Mouse (Mus musculus) embryonic fibroblast, embryonic 13.5 days (primary cell): ENCODE data around the gene Slc35g2. TPM values are rescaled to one million over a fixed set of nuclear protein-coding genes. Genes with fewer than 3 reads are reported as not detected.

Experiments used
- H3K27ac ChIP-seq: 2 replicates; pipeline ENCODE4 v1.5.1; 2012; ENCODE audit warnings: low read length, control low read depth, inconsistent platforms; ENCODE audit not compliant: insufficient read depth
- H3K4me1 ChIP-seq: 2 replicates; pipeline ENCODE4 v1.6.1; 2011; ENCODE audit warnings: low read length; ENCODE audit not compliant: control insufficient read depth, insufficient read depth
- H3K4me3 ChIP-seq: 2 replicates; pipeline ENCODE4 v1.5.1; 2011; ENCODE audit warnings: mild to moderate bottlenecking, control low read depth, low read length; ENCODE audit not compliant: insufficient read depth
- CTCF ChIP-seq: IDR thresholded peaks from 2 replicates; pipeline ENCODE4 v1.5.1; 2011; ENCODE audit warnings: mild to moderate bottlenecking, control low read depth, low read length, moderate library complexity, borderline replicate concordance; ENCODE audit not compliant: insufficient read depth
- POLR2A ChIP-seq: IDR thresholded peaks from 2 replicates; pipeline ENCODE4 v1.6.1; 2011; ENCODE audit warnings: low read depth, mild to moderate bottlenecking, control low read depth, low read length, moderate library complexity
- polyA plus RNA-seq: library from polyadenylated mRNA; stranded (reverse); fragments of >200 nt; gene quantifications from 2 replicates; pipeline ENCODE4 v1.2.4, GENCODE M21; 2011; ENCODE audit warnings: low read depth; ENCODE audit not compliant: missing spikeins, insufficient read length

Slc35g2 gene
- polyA plus RNA-seq, 1 experiment = 2.8 TPM

GRCm38 (mm10) chr9:100590462-100590861 lies 19.6 kb upstream of the Slc35g2 start:
- Histone ChIP-seq H3K4me3 (no peak overlapping the region), H3K27ac (no peak overlapping the region), H3K4me1 (peaks cover 7% of the 10 kb centered on the region; the same call in 1 of the 2 replicates)
- no peak for TF ChIP-seq CTCF
- TF ChIP-seq POLR2A = no peak

DNA sequence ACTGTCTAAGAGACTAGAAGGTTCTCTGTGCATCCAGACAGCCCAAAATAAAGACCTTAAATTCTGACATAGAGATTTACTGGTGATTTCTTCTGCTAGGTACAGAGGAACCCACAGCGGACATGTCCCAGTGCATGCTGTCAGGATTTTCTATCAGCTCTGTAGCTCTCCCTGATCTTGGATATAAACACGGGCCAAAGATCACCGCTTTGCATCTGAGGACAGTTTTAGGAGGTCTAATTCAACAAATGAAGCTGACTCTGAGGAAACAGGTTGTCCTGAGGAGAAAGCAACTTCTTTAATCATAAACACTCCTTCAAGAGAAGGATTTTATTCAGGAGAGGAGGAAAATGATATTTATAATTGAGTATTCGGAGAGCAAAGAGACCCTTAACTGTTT lies 13.1 kb upstream of the Slc35g2 start:
- no peak overlapping the region for H3K4me3 ChIP-seq
- H3K27ac ChIP-seq = no peak overlapping the region
- no peaks in the 10 kb centered on the region for H3K4me1 ChIP-seq
- TF ChIP-seq CTCF (no peak), POLR2A (no peak)

DNA sequence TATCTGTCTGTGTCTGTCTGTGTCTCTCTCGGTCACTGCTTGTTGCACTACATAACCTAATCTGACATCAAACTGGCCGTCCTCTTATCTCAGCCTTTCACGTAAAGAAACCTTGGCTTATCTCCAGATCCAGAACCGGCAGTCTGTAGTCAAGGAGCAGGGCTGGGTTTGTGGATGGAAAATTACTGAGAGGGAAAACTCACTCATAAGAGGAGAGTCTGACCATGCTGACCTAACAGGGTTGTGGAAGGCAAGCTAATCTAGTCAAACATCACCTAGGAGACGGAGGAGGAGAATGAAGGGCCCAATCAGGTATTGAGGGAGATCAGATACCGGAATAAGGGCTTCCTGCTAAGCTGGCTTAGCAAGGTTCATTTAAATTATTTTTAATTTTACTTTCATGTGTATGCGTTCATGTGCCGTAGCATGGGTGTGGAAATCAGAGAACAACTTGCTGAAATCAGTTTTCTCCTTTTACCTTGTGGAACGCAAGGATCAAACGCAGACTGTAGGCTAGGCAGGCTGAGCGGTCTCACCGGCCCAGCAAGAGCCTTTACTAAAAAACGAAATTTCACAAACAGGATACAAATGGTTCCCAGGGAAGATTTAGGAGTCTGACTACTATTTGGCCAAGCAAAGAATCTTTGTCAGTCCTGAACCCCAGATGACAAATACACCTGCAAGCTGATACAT lies 12.1 kb upstream of the Slc35g2 start:
- Histone ChIP-seq H3K27ac (no peak overlapping the region), H3K4me3 (no peak overlapping the region), H3K4me1 (no peaks in the 10 kb centered on the region)
- TF ChIP-seq CTCF = no peak
- TF ChIP-seq POLR2A = no peak

GRCm38 (mm10) chr9:100581543-100582492 lies 10.9 kb upstream of the Slc35g2 start:
- H3K4me1 ChIP-seq = no peaks in the 10 kb centered on the region
- TF ChIP-seq CTCF = no peak
- no peak for TF ChIP-seq POLR2A
- H3K27ac ChIP-seq = no peak overlapping the region
- no peak overlapping the region for H3K4me3 ChIP-seq

GRCm38 (mm10) chr9:100580196-100580740 lies 9.4 kb upstream of the Slc35g2 start:
- Histone ChIP-seq H3K4me1 (no peaks in the 10 kb centered on the region), H3K27ac (no peak overlapping the region), H3K4me3 (no peak overlapping the region)
- TF ChIP-seq POLR2A = no peak
- no peak for TF ChIP-seq CTCF

- no peak overlapping the region for H3K27ac ChIP-seq
- TF ChIP-seq POLR2A = no peak
- TF ChIP-seq CTCF = no peak
- no peaks in the 10 kb centered on the region for H3K4me1 ChIP-seq
- H3K4me3 ChIP-seq = no peak overlapping the region
Observed at GRCm38 (mm10) chr9:100573942-100574341, 3.1 kb upstream of the Slc35g2 start.

- Histone ChIP-seq H3K4me1 (no peaks in the 10 kb centered on the region), H3K4me3 (no peak overlapping the region), H3K27ac (no peak overlapping the region)
- TF ChIP-seq POLR2A (no peak), CTCF (no peak)
Observed at GRCm38 (mm10) chr9:100573300-100573699, 2.4 kb upstream of the Slc35g2 start.

GRCm38 (mm10) chr9:100571511-100571910 lies 621 bp upstream of the Slc35g2 start:
- TF ChIP-seq POLR2A = no peak
- no peak for TF ChIP-seq CTCF
- Histone ChIP-seq H3K27ac (no peak overlapping the region), H3K4me3 (no peak overlapping the region), H3K4me1 (no peaks in the 10 kb centered on the region)

DNA sequence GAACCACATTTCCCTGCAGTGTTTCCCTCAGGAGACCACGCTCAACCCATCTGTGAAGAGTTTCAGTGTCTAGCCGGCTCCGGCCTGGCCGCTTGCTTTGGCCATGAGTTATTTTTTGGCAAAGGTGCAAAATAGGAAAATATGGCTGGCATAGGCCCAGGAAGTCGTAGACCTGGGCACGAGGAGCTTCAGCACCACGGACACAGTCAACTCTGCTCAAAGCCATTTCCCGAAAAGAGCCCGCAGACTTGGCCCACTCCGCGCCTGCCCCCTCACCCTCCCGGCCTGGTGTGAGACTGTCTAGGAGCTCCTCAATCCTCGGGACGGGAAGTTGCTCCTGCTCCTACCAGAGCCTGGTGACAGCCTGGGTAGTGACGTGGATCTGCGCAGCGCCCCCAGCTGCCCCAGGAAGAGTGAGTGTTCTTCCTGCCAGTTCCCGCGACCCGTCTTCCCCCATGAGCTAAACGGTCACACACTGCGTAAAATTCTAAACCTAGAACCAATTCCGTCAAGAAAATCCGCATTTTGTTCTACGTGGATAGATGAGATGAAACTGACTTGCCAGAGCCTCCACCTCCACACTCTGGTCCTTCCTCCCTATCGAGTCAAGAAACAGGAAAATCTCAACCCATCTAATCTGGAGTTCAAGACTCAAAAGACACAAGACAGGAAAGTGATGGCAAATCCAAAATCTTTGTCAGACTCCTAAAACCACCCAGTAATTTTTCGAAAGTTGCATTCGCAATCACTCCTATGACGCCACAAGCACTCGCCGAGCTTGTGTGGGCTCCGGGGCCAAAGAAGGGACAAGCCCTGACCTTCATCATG lies 878 bp downstream of the Slc35g2 start:
- H3K4me3 ChIP-seq = peak overlapping the region; percentile 43
- H3K4me1 ChIP-seq = no peaks in the 10 kb centered on the region
- TF ChIP-seq POLR2A (no peak), CTCF (no peak; the same call in 1 of the 2 replicates)
- H3K27ac ChIP-seq = no peak overlapping the region
